Mouse (Mus musculus): ENCODE data around the gene Barhl2. TPM values are rescaled to one million over a fixed set of nuclear protein-coding genes. Genes with fewer than 3 reads are reported as not detected.

Barhl2 gene
- polyA plus RNA-seq, 1 experiment = 33.4 TPM

DNA sequence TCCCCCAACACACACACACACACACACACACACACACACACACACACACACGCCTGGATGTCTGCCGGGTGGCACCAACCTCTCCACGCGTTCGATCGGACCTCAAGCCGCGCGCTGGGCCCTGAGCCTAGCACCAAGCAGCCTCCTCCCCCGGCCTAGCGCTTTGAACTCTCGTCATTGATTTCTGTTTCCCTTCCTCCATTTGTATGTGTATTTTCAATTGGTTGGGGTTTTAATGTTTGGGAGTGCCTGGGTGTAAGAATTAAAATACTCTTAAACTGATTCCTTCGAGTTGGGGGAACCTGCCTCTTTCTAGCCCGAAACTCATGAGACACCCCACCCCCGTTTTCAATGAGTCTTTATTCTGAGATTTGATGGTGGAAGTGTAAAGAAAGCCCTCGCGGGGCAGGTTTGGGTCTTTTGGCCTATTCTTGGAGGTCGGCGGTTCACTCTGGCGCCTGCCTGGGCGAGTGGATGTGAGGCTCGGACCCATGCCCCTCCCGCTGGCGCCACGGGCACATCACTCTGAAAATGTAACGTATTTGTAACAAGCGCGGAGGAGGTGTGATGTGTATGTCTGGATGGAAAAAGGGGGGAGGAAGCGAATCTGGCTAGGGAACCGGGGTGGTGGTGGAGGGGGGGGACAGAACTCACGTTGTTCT lies 7.3 kb upstream of the Barhl2 start:
- DNase-seq = peak; percentile 39 to 54
- Histone ChIP-seq H3K27me3 (ENCODE audit: control insufficient read depth, insufficient read depth, low read length) (no peaks in the 10 kb centered on the region), H3K4me3 (replicated peaks; ENCODE audit: insufficient read depth, low read depth, low read length) (peak overlapping the region; percentile 43), H3K27ac (ENCODE audit: insufficient read depth, low read length) (no peak overlapping the region), H3K4me1 (ENCODE audit: control insufficient read depth, insufficient read depth, low read length) (no peaks in the 10 kb centered on the region)
- TF ChIP-seq CTCF (IDR thresholded peaks at IDR 0.05; ENCODE audit: borderline replicate concordance, insufficient read depth, low read depth, low read length) (no peak), POLR2A (IDR thresholded peaks at IDR 0.05; ENCODE audit: borderline replicate concordance, insufficient read depth, low read length) (no peak)
- WGBS = 52% methylated on average over 31 of the region's 31 CpGs

DNA sequence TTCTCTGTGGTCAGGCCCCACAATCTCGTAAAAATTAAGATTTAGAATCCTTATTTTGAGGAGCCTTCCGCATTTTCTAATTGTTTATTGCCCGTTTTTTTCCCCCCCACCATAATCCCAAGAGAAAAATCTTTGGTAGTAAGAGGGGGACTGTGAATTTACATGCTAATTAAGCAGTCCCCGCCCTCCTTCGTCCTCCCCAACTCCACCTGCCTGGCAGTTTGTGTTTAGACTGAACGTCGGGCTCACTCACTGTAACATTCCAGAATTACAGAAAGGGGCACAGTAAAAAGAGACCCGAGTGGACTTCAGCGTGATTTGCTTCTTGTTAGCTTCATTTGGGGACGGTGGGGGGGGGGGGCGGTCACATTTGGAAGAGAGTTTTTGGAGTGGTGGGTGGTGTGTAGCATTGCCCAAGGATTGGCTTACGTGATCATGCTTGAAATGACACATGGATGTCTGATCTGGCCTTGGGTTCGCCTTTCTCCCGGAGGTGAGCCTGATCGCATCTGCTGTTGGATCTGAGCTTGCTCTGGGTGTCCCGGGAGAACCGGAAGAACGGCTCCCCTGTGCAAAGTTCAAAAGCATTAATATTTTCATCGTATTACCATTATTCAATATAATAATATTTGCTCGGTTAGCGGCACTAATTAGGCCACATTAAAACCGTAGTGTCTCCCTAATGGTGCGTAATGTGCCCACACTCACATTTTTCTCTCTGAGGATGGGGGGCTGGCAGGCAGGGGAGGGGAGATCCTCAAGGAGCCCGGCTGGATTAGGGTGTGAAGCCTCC lies 6.6 kb upstream of the Barhl2 start:
- H3K4me3 ChIP-seq (replicated peaks; ENCODE audit: insufficient read depth, low read depth, low read length) = peak overlapping the region; percentile 60
- H3K27me3 ChIP-seq (ENCODE audit: control insufficient read depth, insufficient read depth, low read length) = no peaks in the 10 kb centered on the region
- DNase-seq = peak; percentile 32 to 45
- 20% methylated on average over 24 of the region's 24 CpGs for WGBS
- no peak overlapping the region for H3K27ac ChIP-seq (ENCODE audit: insufficient read depth, low read length)
- no peaks in the 10 kb centered on the region for H3K4me1 ChIP-seq (ENCODE audit: control insufficient read depth, insufficient read depth, low read length)
- TF ChIP-seq CTCF (IDR thresholded peaks at IDR 0.05; ENCODE audit: borderline replicate concordance, insufficient read depth, low read depth, low read length) = no peak
- no peak for TF ChIP-seq POLR2A (IDR thresholded peaks at IDR 0.05; ENCODE audit: borderline replicate concordance, insufficient read depth, low read length)

DNA sequence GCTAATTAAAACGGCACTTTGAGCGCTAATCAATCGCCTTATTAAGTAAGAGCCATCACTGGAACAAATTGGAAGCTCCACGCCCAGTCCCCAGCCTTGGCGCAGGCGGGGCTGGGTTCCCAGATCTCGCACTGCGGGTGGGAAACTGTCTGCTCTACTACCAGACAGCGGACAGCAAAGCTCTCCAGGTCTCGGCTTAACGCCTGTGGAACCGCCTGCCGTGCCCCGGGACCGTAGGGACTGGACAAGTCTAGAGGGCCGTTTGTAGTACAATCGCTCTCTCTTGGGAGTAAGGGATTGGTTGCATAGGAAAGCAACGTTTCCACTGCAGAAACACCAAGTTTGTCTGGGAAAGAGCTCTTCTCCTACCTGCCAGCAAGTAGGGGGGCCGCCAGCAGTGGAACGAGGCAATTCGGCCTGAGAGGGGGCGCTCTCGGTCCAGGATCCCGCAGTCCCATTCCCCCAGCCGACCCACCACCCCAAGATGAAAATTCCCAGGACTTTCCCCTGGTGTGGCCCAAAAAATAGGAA lies 5.8 kb upstream of the Barhl2 start:
- TF ChIP-seq CTCF (IDR thresholded peaks at IDR 0.05; ENCODE audit: borderline replicate concordance, insufficient read depth, low read depth, low read length) = peak; percentile 49; the same call in 1 of the 2 replicates
- TF ChIP-seq POLR2A (IDR thresholded peaks at IDR 0.05; ENCODE audit: borderline replicate concordance, insufficient read depth, low read length) = peak; percentile 16; the same call in 1 of the 2 replicates
- Histone ChIP-seq H3K27me3 (ENCODE audit: control insufficient read depth, insufficient read depth, low read length) (no peaks in the 10 kb centered on the region), H3K27ac (ENCODE audit: insufficient read depth, low read length) (0 out of 2 replicates have a peak overlapping the region, but pooled peaks have one; percentile 5), H3K4me1 (ENCODE audit: control insufficient read depth, insufficient read depth, low read length) (no peaks in the 10 kb centered on the region), H3K4me3 (replicated peaks; ENCODE audit: insufficient read depth, low read depth, low read length) (peak overlapping the region; percentile 60)
- under 1% methylated on average over 25 of the region's 25 CpGs for WGBS
- peak; percentile 81 to 85 for DNase-seq

DNA sequence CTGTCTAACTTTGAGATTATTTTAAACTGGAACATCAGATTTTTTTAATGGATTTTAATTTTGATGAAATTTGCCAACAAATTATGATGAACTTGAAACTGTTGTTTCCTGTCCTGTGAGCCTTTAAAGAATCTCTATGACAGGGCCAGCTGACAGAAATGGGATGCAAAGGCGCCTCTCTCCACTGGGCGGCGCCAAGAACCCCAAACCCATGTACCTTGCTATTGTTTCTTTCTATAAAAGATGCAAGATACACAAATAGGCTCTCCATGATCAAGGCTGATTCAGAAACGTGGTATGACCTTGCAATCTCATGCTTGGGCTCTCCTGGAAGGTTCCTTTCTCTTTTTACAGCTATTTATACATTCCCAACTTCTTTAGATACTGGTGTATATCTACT lies 3.9 kb upstream of the Barhl2 start:
- peak; percentile 80 to 83 for DNase-seq
- Histone ChIP-seq H3K27me3 (ENCODE audit: control insufficient read depth, insufficient read depth, low read length) (no peaks in the 10 kb centered on the region), H3K27ac (ENCODE audit: insufficient read depth, low read length) (no peak overlapping the region), H3K4me3 (replicated peaks; ENCODE audit: insufficient read depth, low read depth, low read length) (no peak overlapping the region), H3K4me1 (ENCODE audit: control insufficient read depth, insufficient read depth, low read length) (no peaks in the 10 kb centered on the region)
- TF ChIP-seq CTCF (IDR thresholded peaks at IDR 0.05; ENCODE audit: borderline replicate concordance, insufficient read depth, low read depth, low read length) (peak; percentile 82), POLR2A (IDR thresholded peaks at IDR 0.05; ENCODE audit: borderline replicate concordance, insufficient read depth, low read length) (no peak)
- WGBS = 4% methylated on average over 4 of the region's 4 CpGs

DNA sequence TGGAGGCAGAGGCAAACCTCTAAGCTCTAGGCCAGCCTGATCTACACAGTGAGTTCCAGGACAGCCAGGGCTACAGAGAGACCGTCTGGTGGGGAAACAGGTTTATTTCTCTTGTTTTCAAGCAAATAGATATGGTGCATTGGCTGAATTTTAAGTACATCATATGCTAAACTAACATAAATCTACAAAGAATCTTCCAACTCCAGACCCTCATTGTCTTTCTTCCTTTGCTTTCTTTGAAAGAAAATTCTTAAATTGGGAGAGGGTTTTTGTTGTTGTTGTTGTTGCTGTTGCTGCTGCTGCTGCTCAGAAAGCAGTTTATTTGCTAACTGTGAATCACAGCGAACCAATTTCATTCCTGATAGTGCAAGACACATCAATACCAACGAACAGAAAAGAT lies 3.5 kb upstream of the Barhl2 start:
- Histone ChIP-seq H3K4me3 (replicated peaks; ENCODE audit: insufficient read depth, low read depth, low read length) (no peak overlapping the region), H3K27ac (ENCODE audit: insufficient read depth, low read length) (no peak overlapping the region), H3K4me1 (ENCODE audit: control insufficient read depth, insufficient read depth, low read length) (no peaks in the 10 kb centered on the region), H3K27me3 (ENCODE audit: control insufficient read depth, insufficient read depth, low read length) (no peaks in the 10 kb centered on the region)
- WGBS = 54% methylated on average over 3 of the region's 3 CpGs
- DNase-seq = no peak
- TF ChIP-seq CTCF (IDR thresholded peaks at IDR 0.05; ENCODE audit: borderline replicate concordance, insufficient read depth, low read depth, low read length) (no peak), POLR2A (IDR thresholded peaks at IDR 0.05; ENCODE audit: borderline replicate concordance, insufficient read depth, low read length) (no peak)

DNA sequence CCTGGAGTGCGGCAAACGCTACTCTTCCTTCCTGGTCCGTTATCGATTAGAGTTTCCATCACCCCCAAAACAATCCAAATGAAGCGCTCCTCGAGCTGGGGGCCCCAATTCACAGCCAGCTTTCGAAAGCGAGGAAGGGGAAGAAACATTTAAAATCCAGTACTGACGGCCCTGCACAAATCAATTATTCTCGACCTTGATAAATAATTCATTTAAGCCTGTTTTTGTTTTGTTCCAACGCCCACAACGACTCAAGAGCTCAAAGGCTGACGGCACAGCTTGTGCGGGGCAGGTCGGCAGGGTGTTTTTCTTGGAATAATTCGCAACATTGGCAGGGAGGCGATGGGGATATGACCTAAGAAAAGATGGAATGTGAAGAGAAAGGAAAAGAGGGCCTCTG lies 2.6 kb upstream of the Barhl2 start:
- H3K4me1 ChIP-seq (ENCODE audit: control insufficient read depth, insufficient read depth, low read length) = no peaks in the 10 kb centered on the region
- no peaks in the 10 kb centered on the region for H3K27me3 ChIP-seq (ENCODE audit: control insufficient read depth, insufficient read depth, low read length)
- TF ChIP-seq POLR2A (IDR thresholded peaks at IDR 0.05; ENCODE audit: borderline replicate concordance, insufficient read depth, low read length) = no peak
- TF ChIP-seq CTCF (IDR thresholded peaks at IDR 0.05; ENCODE audit: borderline replicate concordance, insufficient read depth, low read depth, low read length) = no peak
- DNase-seq = peak in 1 of 2 experiments; percentile 13
- no peak overlapping the region for H3K4me3 ChIP-seq (replicated peaks; ENCODE audit: insufficient read depth, low read depth, low read length)
- no peak overlapping the region for H3K27ac ChIP-seq (ENCODE audit: insufficient read depth, low read length)
- 76% methylated on average over 17 of the region's 17 CpGs for WGBS

DNA sequence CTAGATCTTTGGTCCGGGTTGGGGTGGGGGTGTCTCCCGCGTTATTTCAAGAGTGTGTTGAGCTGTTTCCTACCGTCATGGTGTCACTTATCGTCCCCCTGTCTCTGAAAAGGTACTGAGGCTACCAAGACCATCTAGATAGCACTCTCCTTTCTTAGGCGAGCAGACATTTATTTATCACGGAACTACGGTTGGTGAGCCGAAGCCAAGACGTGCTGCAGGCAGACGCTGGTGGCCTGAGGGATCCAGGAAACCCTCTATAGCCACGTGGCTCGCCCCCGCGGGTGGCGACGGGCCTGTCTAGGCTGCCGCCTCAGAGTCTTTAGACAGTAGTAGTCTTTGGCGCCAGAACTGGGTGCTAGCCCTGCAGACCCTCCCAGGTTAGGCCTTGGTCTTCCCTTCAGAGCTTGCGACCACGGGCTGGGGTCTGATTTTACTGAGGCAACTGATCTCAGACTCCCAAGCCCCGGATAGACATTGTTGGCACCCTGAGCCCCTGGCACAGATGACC lies 2.1 kb upstream of the Barhl2 start:
- Histone ChIP-seq H3K4me3 (replicated peaks; ENCODE audit: insufficient read depth, low read depth, low read length) (peak overlapping the region; percentile 2), H3K27me3 (ENCODE audit: control insufficient read depth, insufficient read depth, low read length) (no peaks in the 10 kb centered on the region)

More for the DNA sequence above, 2.1 kb upstream of the Barhl2 start:
- DNase-seq = peak; percentile 63 to 67
- 18% methylated on average over 22 of the region's 22 CpGs for WGBS
- no peak for TF ChIP-seq CTCF (IDR thresholded peaks at IDR 0.05; ENCODE audit: borderline replicate concordance, insufficient read depth, low read depth, low read length)
- TF ChIP-seq POLR2A (IDR thresholded peaks at IDR 0.05; ENCODE audit: borderline replicate concordance, insufficient read depth, low read length) = no peak
- H3K27ac ChIP-seq (ENCODE audit: insufficient read depth, low read length) = no peak overlapping the region
- no peaks in the 10 kb centered on the region for H3K4me1 ChIP-seq (ENCODE audit: control insufficient read depth, insufficient read depth, low read length)

Data from cerebellum, adult 2 months (tissue).